Mouse (Mus musculus) layer of hippocampus, adult 11-12 months (tissue): ENCODE results near the gene Trim12c.
"Not testable (repeated sequence)": the region's sequence is repeated elsewhere in the genome, so short reads cannot be mapped to it uniquely, and the experiment has no call there.

Experiments
- DNase-seq: peaks from one replicate; pipeline ENCODE4 v3.0.0; 2022; ENCODE audit warnings: low spot score

Trim12c gene

DNA sequence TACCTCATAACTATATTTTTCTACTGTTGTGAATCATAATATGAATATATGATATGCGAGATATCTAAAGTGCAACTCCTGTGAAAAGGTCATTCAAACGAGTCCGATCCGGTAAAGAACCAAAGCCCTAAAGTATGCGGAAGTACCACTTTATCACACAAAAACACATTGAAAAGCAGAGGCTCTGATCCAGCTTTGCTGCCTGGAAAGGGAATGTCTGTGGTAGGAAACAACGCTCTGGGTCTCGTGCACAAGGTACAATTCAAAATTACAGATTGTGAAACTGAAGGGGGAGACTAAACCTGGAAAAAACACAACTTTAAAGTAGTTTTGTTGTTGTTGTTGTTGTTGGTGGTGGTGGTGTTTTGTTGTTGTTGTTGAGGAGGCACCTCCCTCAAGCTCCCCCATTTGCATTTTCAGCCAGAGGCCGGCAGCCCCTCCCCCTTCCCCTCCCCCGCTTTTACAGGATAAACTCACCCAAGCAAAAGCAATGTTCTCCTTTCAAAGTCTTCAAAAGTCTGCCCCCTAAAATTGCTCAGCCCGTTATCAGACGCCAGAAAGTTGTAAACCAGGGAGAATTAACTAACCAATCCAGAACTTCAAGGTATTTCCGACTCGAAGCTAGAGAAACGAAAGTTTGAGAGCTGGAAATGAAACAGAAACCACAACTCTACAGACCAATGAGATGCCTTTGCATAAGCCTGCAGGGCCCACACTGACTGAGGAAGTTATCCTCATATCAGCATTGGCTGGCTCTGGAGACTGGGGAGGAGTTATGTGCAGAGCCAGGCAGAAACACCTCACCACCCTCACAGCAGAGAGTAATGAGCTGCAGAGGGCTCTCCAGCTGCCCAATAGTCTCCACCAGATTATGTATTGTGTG lies at the start of gene Trim12c:
Gene Trim12c (minus strand): TSS at position 646 of the 883 bp plus-strand sequence.
- DNase-seq: peak; percentile 46

DNA sequence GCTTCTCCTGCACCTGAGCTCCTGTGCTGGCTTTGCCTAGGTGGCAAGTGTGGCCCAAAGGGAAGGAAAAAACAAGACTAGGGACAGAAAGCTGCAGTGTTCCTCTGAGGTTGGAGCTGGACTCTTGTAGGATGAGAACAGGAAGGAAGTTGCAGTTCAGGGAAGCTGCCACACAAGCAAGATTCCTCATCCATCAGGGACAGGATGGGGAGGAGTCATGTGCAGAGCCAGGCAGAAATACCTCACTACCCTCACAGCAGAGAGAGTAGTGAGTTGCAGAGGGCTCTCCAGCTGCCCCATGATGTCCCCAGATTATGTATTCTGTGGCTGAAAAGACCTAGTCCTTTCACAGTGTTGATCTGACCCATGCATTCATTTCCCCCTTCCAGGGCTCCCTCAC lies 48.0 kb upstream of the Trim12c start:
- no peak for DNase-seq

DNA sequence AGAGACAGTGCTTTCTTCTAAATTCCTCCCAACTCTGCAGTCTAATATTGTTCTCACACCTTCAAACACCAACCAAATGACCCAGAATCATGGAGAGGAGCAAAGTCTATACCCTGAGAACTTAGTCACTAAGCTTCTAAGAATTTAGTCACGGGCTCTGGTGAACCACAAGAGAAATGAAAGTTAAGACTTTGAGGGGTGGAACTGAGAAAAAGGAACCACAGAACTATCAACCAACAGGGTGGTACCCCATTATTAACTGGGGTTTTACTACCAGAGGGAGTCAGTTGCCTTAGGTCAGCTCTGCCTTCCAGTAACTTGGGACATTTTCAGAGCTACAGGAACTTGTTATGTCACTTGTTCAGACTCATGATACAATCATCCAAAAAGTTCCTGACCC lies 47.5 kb upstream of the Trim12c start, which contains the start of gene Trim30c:
Gene Trim30c (minus strand): TSS at position 140 of the 400 bp plus-strand sequence.
- DNase-seq: no peak

DNA sequence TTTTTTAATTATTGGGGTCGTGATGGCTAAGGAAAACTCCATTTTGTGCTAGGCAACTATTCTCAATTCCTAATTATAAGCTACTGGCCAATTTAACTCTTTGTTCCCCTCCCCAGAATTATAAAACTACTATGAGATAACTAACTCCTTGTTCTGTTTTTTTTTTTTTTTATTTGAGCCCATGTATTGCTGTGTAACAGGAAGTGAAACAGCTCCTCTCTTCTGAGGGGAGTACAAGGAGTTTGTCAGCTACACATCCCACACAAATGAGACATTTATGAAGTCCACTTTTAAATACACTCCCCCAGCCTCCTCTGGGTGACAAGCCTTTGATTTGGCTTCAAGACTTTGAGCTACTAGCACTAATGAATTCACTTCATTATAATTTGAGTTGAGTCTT lies 45.3 kb upstream of the Trim12c start:
- no peak for DNase-seq

DNA sequence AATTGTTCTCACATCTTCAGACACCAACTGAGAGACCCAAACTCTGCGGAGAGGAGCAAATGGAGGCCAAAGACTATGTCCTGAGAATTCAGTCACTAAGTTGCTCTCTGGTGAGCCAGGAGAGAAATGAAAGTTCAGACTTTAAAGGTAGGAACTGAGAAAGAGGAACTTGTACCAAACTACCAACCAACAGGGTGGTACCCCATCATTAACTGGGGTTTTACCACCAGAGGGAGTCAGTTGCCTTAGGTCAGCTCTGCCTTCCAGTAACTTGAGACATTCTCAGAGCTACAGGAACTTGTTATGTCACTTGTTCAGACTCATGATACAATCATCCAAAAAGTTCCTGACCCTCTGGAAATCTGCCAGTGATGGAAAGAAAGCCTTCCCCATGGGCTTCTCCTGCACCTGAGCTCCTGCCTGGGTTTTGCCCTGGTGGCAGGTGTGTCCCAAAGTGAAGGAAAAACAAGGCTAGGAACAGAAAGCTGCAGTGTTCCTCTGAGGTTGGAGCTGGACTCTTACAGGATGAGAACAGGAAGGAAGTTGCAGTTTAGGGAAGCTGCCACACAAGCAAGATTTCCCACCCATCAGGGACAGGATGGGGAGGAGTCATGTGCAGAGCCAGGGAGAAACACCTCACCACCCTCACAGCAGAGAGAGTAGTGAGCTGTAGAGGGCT lies 16.7 kb upstream of the Trim12c start, which contains the start of gene Trim30b:
Gene Trim30b (minus strand): TSS at position 149 of the 679 bp plus-strand sequence.
- DNase-seq: peak; percentile 13

DNA sequence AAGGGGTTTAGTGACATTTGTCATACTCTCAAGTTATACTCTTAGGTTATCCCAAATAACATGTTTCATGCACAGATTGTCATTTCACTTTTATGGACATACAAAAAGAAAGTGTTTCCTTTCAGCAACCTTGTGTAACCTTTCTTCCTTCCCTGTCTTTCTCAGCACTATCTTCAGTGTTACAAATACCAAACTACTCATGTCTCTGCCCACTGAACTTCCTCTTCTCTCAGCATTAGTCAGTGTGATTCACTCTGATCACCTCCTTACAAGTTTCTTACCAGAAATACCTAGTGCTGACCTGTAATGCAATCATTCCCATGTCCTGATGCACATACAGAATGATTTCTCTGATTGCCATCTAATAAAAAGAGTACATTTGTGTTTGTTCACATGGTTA lies 13.2 kb upstream of the Trim12c start:
- DNase-seq: no peak

DNA sequence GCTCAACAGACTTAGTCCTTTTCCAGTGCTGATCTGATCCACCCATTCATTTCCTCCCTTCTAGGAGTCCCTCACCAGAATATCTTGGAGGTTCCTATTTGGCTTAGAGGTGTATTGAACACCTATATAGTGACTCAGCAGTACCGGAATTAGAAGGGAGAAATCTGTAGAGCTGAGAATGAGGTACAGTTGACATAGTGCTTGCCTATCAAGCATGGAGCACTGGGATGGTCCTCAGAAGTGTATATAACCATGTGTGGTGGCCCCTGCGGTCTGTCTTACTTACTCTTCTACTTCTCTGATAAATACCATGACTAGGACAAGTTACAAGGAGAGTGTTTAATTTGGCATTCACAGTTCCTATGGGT lies 422 bp upstream of the Trim12c start:
- DNase-seq: no peak

DNA sequence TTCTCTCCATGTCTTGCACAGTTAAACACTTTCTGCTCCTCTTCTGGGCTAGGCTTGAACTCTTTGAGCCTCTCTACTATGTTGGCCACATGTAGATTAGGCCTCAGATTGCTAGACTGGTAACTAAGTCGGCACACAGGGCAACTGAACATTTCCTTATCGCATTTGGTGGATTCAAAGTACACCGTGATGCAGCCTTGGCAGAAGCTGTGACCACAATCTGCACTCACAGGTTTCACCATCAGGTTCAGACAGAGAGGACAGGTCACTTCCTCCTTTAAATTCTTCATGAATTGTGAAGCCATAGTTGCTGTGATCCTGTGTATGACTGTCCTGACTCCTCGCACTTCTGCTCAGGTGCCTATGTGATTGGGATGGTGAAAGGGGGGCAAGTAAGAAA lies 5.1 kb downstream of the Trim12c start:
- DNase-seq: not testable (repeated sequence)

DNA sequence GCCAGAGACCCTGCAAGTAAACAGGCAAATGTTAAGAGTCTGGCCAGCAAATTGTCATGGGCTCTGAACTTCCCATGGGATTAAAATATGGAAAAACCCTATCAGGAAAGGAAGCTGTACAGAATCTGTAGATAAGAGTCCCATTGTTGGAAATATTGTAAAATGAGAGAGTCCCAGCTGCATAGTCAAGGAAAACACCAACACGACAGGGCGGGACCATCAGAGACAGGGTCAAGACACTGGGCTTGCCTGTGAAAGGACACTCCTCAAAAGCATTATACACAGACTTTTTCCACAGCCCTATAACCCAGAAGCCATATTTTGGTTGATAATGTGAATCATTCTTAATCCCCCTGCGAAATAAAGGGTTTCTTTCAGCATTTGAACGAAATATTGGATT lies 12.4 kb downstream of the Trim12c start:
- DNase-seq: not testable (repeated sequence)

DNA sequence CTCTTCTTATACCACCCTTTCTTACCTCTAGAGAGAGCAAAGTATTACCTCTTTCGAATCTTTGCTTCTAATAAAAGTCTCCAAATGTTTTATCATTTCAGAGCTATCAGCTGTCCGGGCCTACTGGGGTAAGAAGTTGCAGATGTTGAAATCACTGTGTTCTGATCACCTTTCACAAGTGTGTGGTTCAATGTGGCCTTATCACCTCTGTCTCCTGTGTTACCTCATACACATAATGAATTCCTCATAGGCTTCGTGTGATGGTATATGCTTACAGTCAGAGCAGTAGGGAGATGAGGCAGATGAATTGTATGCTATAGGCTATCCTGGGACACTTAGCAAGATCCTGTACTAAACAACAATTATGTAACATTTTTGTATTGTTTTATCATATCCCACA lies 17.6 kb downstream of the Trim12c start:
- DNase-seq: not testable (repeated sequence)

DNA sequence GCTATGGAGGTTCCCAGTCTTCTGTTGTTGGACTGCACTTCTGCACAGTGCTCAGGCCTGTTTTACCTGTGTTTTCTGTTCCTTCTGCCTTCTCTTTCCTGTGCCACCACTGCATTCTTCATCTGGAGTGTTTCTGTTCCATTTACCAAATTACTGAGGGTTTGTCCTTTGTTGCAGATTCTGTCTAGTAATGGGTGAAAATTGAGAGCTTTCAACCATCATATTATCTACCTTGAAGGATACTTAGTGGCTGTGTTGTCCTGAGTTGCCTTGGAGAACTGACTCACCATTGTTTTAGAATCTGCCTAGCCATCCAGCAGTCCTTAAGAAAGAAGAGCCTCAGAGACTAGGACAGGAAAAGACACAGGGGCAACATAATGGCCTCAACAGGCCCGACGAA lies 24.0 kb downstream of the Trim12c start, which contains the start of gene Trim34b:
Gene Trim34b (plus strand): TSS at position 301 of the 400 bp plus-strand sequence.
- not testable (repeated sequence) for DNase-seq

DNA sequence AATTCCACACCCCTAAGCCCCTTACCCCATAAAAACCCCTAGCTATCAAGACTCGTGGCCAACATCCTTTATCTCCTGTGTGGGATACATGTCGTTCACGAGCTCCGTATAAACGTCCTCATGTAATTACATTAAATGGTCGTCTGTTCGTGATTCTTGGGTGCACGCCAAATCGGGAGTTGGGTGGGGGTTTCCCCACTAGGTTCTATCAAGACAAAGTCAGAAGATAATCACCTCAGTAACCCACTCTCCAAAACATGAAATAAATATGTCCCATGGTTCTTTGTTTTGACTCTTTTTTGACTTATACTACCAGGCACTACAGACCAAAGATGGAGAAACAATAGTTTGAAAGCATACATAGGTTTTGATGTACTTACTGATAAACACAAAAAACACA lies 31.1 kb downstream of the Trim12c start:
- no peak for DNase-seq

DNA sequence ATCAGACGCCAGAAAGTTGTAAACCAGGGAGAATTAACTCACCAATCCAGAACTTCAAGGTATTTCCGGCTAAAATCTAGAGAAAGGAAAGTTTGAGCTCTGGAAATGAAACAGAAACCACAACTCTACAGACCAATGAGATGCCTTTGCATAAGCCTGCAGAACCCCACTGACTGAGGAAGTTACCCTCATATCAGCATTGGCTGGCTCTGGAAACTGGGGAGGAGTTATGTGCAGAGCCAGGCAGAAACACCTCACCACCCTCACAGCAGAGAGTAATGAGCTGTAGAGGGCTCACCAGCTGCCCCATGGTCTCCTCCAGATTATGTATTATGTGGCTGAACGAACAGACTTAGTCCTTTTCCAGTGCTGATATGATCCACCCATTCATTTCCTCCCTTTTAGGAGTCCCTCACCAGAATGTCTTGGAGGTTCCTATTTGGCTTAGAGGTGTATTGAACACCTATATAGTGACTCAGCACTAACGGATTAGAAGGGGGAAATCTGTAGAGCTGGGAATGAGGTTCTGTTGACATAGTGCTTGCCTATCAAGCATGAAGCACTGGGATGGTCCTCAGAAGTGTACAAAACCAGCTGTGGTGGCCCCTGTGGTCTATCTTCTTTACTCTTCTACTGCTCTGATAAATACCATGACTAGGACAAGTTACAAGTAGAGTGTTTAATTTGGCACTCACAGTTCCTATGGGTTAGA lies 37.6 kb downstream of the Trim12c start, which contains the start of gene Trim12a:
Gene Trim12a (minus strand): TSS at position 98 of the 712 bp plus-strand sequence.
- not testable (repeated sequence) for DNase-seq

DNA sequence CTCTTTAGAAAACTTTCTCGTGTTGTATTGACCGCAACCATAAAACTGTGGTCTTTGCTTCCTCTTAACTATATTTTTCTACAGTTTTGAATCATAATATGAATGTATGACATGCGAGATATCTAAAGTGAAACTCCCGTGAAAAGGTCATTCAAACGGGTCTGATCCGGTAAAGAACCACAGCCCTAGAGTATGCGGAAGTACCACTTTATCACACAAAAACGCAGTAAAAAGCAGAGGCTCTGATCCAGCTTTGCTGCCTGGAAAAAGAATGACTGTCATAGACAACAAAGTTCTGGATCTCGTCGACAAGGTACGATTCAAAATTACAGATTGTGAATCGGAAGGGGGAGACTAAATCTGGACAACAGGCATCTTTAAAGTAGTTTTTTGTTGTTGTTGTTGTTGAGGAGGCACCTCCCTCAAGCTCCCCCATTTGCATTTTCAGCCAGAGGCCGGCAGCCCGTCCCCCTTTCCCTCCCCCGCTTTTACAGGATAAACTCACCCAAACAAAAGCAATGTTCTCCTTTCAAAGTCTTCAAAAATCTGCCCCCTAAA lies 38.3 kb downstream of the Trim12c start:
- no peak for DNase-seq

DNA sequence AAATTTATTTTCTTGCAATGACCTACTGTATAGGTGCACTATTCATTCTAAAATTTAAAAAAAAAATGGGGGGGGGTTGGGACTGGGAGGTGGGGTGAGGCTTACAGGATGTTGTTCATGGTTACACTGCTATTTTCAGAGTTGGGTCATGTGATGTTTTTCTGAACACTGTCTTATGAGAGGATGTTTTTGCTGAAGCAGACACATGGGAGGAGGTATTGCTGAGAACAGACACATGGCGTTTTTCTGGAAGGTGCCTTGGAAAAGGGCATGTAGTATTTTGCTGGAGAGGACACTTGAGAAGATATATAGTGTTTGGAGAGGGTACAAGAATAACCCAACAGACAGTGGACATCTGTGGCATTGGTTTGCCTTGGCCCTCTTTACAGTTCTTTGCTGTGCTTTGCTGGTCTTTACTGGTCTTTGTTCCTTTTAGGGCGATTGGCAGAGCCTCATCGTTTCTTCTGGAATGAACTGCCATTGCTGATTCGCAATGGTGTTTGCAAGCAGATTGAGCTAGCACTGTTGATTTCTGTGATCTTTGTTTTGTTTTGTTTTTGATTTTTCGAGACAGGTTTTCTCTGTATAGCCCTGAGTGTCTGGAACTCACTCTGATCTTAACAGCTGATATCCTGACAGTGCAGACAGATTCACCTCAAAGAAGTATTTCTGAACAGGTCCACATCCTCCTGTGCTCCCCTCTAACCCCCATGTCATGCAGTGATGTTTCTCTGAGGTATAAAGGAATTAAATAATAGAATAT lies 61.3 kb downstream of the Trim12c start:
- no peak for DNase-seq

DNA sequence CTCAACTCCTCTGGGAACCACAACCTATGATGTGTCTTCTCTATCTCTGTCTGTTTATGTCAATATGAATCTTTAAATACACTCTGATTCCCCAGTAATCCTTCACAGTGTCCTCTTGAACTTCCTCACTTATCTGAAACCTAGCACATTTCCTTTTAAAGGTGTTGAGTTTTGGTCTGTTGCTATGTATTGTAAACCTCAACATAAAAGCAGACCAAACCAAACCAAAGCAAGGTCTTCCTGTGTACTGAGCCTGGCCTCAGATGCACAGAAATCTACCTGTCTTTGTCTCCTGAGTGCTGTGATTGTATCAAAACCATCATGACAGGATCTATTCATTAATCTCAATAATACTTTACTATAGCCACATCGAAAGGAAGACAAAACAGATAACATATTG lies 62.5 kb downstream of the Trim12c start:
- no peak for DNase-seq
